Mouse (Mus musculus) adrenal gland, postnatal 25 days (tissue): ENCODE data around the gene Gm11733. TPM values are rescaled to one million over a fixed set of nuclear protein-coding genes. Genes with fewer than 3 reads are reported as not detected.

Experiments
- DNase-seq: peaks from one replicate; pipeline ENCODE4 v3.0.0; 2021; ENCODE audit warnings: mixed read lengths
- total RNA-seq: library from RNA; stranded (reverse); gene quantifications from 2 replicates; pipeline ENCODE4 v1.2.3, GENCODE M21; 2021

The Gm11733 gene
- total RNA-seq, 1 experiment from 2014 or later, result not detected

GRCm38 (mm10) chr11:117478271-117479006 lies 5.7 kb upstream of the Gm11733 start:
- no peak for DNase-seq

- no peak for DNase-seq
These were observed 5.0 kb upstream of the Gm11733 start for GRCm38 (mm10) chr11:117479007-117479719.

GRCm38 (mm10) chr11:117479746-117480145 lies 4.4 kb upstream of the Gm11733 start:
- no peak for DNase-seq

- DNase-seq, result no peak
These were observed 1.9 kb upstream of the Gm11733 start for GRCm38 (mm10) chr11:117482300-117482676.

- DNase-seq, result peak; percentile 86
These were observed 1.3 kb upstream of the Gm11733 start for GRCm38 (mm10) chr11:117482677-117483511.

- DNase-seq, result no peak
These were observed 7.4 kb downstream of the Gm11733 start for GRCm38 (mm10) chr11:117491408-117492208.

GRCm38 (mm10) chr11:117492209-117492505 lies 8.0 kb downstream of the Gm11733 start:
- no peak for DNase-seq

- no peak for DNase-seq
These were observed 12.6 kb downstream of the Gm11733 start for GRCm38 (mm10) chr11:117496812-117497211.

- no peak for DNase-seq
These were observed 13.3 kb downstream of the Gm11733 start for GRCm38 (mm10) chr11:117497256-117498136.

- no peak for DNase-seq
These were observed 14.0 kb downstream of the Gm11733 start for GRCm38 (mm10) chr11:117498137-117498511.

GRCm38 (mm10) chr11:117508972-117509371 lies 24.8 kb downstream of the Gm11733 start:
- no peak for DNase-seq

- no peak for DNase-seq
These were observed 31.7 kb downstream of the Gm11733 start for GRCm38 (mm10) chr11:117515718-117516421.

- DNase-seq, result no peak
These were observed 32.2 kb downstream of the Gm11733 start for GRCm38 (mm10) chr11:117516422-117516796.

- DNase-seq, result no peak
These were observed 38.0 kb downstream of the Gm11733 start for GRCm38 (mm10) chr11:117521906-117522780.

- peak; percentile 77 for DNase-seq
These were observed 38.8 kb downstream of the Gm11733 start for GRCm38 (mm10) chr11:117522879-117523519.

GRCm38 (mm10) chr11:117525606-117526349 lies 41.6 kb downstream of the Gm11733 start:
- DNase-seq, result no peak

GRCm38 (mm10) chr11:117532374-117532773 lies 48.2 kb downstream of the Gm11733 start:
- DNase-seq, result no peak

- peak; percentile 57 for DNase-seq
These were observed 50.7 kb downstream of the Gm11733 start for GRCm38 (mm10) chr11:117534912-117535311.
